Mouse (Mus musculus) forebrain, embryonic 16.5 days (tissue): ENCODE measurements around the gene Arhgef5. TPM values are rescaled to one million over a fixed set of nuclear protein-coding genes. Genes with fewer than 3 reads are reported as not detected.

Experiments
- polyA plus RNA-seq: library from polyadenylated mRNA; unstranded; fragments of >200 nt; fragmentation: Nextera tagmentation; extraction: Ambion mirVana; gene quantifications from 2 replicates; pipeline ENCODE4 v1.2.1, GENCODE M21; 2015

Arhgef5 gene
- polyA plus RNA-seq, 1 experiment from 2014 or later = 1.9 TPM

Other genes starting within 250 kb of the Arhgef5 start
- gene Olfr441, start 159.2 kb upstream of the Arhgef5 start, polyA plus RNA-seq = not detected in 2 replicates
- not detected in 2 replicates for gene Olfr237-ps1, start 119.0 kb upstream of the Arhgef5 start, polyA plus RNA-seq
- not detected in 2 replicates for gene Olfr437, start 102.3 kb upstream of the Arhgef5 start, polyA plus RNA-seq
- gene Olfr13, start 93.4 kb upstream of the Arhgef5 start, polyA plus RNA-seq = not detected in 2 replicates
- not detected in 2 replicates for gene Olfr435, start 68.4 kb upstream of the Arhgef5 start, polyA plus RNA-seq
- not detected in 2 replicates for gene Olfr434, start 52.6 kb upstream of the Arhgef5 start, polyA plus RNA-seq
- not detected in 2 replicates for gene Olfr47, start 34.1 kb upstream of the Arhgef5 start, polyA plus RNA-seq
- gene Nobox, start 44.0 kb downstream of the Arhgef5 start, polyA plus RNA-seq = not detected in 2 replicates